Mouse (Mus musculus): Measurements from ENCODE around the gene Ralgapa1. TPM values are rescaled to one million over a fixed set of nuclear protein-coding genes. Genes with fewer than 3 reads are reported as not detected.
A peak's percentile ranks its signal among the peaks of the same experiment; 100 is the strongest.
"Not testable (repeated sequence)": the region's sequence is repeated elsewhere in the genome, so short reads cannot be mapped to it uniquely, and the experiment has no call there.

The Ralgapa1 gene
- polyA plus RNA-seq, 1 experiment from 2014 or later: 17.6 TPM

DNA sequence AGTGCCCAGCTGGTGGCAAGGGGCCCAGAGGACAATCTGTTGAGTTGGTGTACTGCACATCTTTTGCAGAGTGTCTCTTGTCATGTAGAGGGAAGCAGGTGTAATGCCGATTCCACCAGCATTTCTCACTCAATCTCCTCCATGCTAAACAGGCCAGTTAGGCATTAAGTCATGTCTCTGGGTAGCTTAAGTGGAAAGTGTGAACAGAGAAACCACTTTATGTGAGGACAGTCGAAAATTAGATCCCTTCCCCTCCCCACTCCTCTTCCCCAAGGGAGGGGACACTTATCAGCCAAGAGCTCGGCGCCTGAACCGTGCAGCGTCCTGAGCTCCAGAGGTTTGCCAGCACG lies 222.5 kb downstream of the Ralgapa1 start:
- peaks cover 54% of the 10 kb centered on the region for H3K27me3 ChIP-seq
- no peak overlapping the region for H3K27ac ChIP-seq
- H3K4me1 ChIP-seq (replicated peaks): peaks cover 25% of the 10 kb centered on the region
- peak overlapping the region; percentile 49 for H3K4me3 ChIP-seq
- no peak overlapping the region for H3K9ac ChIP-seq
- peaks cover 5% of the 10 kb centered on the region for H3K36me3 ChIP-seq
- WGBS: 8% methylated on average over 7 of the region's 7 CpGs
- no peaks in the 10 kb centered on the region for H3K9me3 ChIP-seq (replicated peaks)
- no peak for ATAC-seq (replicated peaks; ENCODE audit: insufficient number of reproducible peaks, insufficient read depth, low FRiP score, low read depth)
- peak overlapping the region; percentile 80 for H3K4me2 ChIP-seq

- H3K4me1 ChIP-seq (replicated peaks); H3K9ac ChIP-seq; ATAC-seq (replicated peaks; ENCODE audit: insufficient number of reproducible peaks, insufficient read depth, low FRiP score, low read depth); H3K4me2 ChIP-seq; H3K27ac ChIP-seq; H3K4me3 ChIP-seq; H3K9me3 ChIP-seq (replicated peaks); H3K27me3 ChIP-seq; H3K36me3 ChIP-seq: not testable (repeated sequence)
- 58% methylated on average over 9 of the region's 9 CpGs for WGBS
Measured at GRCm38 (mm10) chr12:55586936-55587335, 234.0 kb downstream of the Ralgapa1 start.

- no peaks in the 10 kb centered on the region for H3K36me3 ChIP-seq
- no peak overlapping the region for H3K4me2 ChIP-seq
- no peak overlapping the region for H3K9ac ChIP-seq
- H3K27ac ChIP-seq: no peak overlapping the region
- H3K4me1 ChIP-seq (replicated peaks): no peaks in the 10 kb centered on the region
- 6% methylated on average over 6 of the region's 6 CpGs for WGBS
- no peaks in the 10 kb centered on the region for H3K27me3 ChIP-seq
- H3K4me3 ChIP-seq: no peak overlapping the region
- H3K9me3 ChIP-seq (replicated peaks): no peaks in the 10 kb centered on the region
- no peak for ATAC-seq (replicated peaks; ENCODE audit: insufficient number of reproducible peaks, insufficient read depth, low FRiP score, low read depth)
Measured at GRCm38 (mm10) chr12:55573794-55574193, 247.2 kb downstream of the Ralgapa1 start.

- Histone ChIP-seq H3K9ac (no peak overlapping the region), H3K27ac (no peak overlapping the region)
- no peak for ATAC-seq (replicated peaks; ENCODE audit: insufficient number of reproducible peaks, insufficient read depth, low FRiP score, low read depth)
Measured at GRCm38 (mm10) chr12:55573089-55573488, 247.9 kb downstream of the Ralgapa1 start.

DNA sequence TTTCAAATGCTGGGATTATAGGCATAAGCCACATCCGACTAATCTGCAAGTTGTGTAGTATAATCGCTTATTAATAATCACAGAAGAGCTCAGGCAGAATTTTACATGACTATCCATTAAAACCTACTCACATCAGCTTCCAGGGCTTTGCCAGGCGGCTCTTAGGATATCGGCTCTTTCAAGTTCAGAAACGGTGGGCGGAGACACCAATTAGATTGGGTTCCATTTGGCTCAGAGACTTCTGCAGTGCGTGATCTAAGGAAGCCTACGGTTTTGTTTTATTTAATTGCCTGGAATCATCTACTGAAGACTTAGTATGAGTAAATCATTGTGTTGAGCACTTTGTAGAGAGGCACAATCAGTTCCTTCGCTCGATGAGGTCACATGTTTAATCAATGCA lies 249.3 kb downstream of the Ralgapa1 start:
- Histone ChIP-seq H3K9ac (no peak overlapping the region), H3K27ac (no peak overlapping the region), H3K36me3 (no peaks in the 10 kb centered on the region), H3K4me3 (no peak overlapping the region), H3K4me1 (replicated peaks) (no peaks in the 10 kb centered on the region), H3K27me3 (no peaks in the 10 kb centered on the region), H3K9me3 (replicated peaks) (no peaks in the 10 kb centered on the region), H3K4me2 (no peak overlapping the region)
- 79% methylated on average over 10 of the region's 10 CpGs for WGBS
- no peak for ATAC-seq (replicated peaks; ENCODE audit: insufficient number of reproducible peaks, insufficient read depth, low FRiP score, low read depth)

More at GRCm38 (mm10) chr12:55573089-55573488, 247.9 kb downstream of the Ralgapa1 start:
- no peaks in the 10 kb centered on the region for H3K9me3 ChIP-seq (replicated peaks)
- no peak overlapping the region for H3K4me2 ChIP-seq
- no peaks in the 10 kb centered on the region for H3K4me1 ChIP-seq (replicated peaks)
- no peak overlapping the region for H3K4me3 ChIP-seq
- H3K27me3 ChIP-seq: no peaks in the 10 kb centered on the region
- no peaks in the 10 kb centered on the region for H3K36me3 ChIP-seq

GRCm38 (mm10) chr12:55571181-55571580 lies 249.8 kb downstream of the Ralgapa1 start:
- Histone ChIP-seq H3K4me2 (no peak overlapping the region), H3K9me3 (replicated peaks) (no peaks in the 10 kb centered on the region)
- no peak for ATAC-seq (replicated peaks; ENCODE audit: insufficient number of reproducible peaks, insufficient read depth, low FRiP score, low read depth)

DNA sequence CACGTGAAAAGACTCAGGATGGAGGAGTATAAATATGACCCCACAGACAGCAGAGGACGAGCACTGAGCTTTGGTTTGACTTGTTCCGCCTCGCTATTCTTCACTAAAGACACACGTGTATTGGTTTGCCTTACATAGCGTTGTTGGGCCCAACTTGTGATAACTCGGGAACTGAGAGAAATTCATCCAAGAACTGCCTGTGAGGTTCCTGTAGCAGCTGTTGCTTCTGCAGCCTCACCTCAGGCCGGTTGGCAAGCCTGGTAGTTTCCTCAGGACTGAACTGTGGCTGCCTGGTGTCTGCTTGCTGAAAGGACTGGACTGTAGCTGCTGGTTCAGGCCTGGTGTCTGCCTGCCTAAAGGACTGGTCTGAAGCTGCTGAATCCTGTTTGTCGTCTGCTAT lies 250.3 kb downstream of the Ralgapa1 start:
- Histone ChIP-seq H3K27me3 (no peaks in the 10 kb centered on the region), H3K4me3 (no peak overlapping the region), H3K4me1 (replicated peaks) (no peaks in the 10 kb centered on the region), H3K9ac (no peak overlapping the region), H3K36me3 (no peaks in the 10 kb centered on the region), H3K4me2 (no peak overlapping the region), H3K9me3 (replicated peaks) (no peaks in the 10 kb centered on the region), H3K27ac (no peak overlapping the region)
- WGBS: 81% methylated on average over 9 of the region's 9 CpGs
- no peak for ATAC-seq (replicated peaks; ENCODE audit: insufficient number of reproducible peaks, insufficient read depth, low FRiP score, low read depth)

More at GRCm38 (mm10) chr12:55571181-55571580, 249.8 kb downstream of the Ralgapa1 start:
- no peak overlapping the region for H3K9ac ChIP-seq
- no peak overlapping the region for H3K4me3 ChIP-seq
- 76% methylated on average over 11 of the region's 11 CpGs for WGBS
- no peaks in the 10 kb centered on the region for H3K27me3 ChIP-seq
- no peaks in the 10 kb centered on the region for H3K4me1 ChIP-seq (replicated peaks)
- no peaks in the 10 kb centered on the region for H3K36me3 ChIP-seq
- H3K27ac ChIP-seq: no peak overlapping the region

DNA sequence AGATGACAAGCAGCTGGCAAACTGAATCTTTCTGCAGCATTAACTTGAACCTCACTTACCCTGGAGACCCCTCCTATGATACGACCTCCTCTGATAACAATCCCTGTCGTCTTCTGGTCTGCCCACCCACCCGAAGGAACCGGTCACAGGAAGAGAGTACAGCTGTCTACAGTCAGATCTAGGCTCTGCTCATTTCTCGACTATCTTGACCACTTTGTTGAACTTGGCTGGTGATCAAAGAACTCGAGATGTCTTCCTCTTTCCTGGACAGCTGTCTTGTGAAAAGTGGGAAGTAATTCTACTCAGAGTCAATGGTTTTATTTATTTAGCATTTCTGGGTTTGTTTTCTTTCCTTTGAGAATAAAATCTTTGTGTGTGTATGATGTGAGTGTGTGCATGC lies 251.3 kb downstream of the Ralgapa1 start:
- Histone ChIP-seq H3K9me3 (replicated peaks) (no peaks in the 10 kb centered on the region), H3K4me3 (no peak overlapping the region), H3K4me2 (no peak overlapping the region), H3K9ac (no peak overlapping the region), H3K27ac (no peak overlapping the region), H3K36me3 (no peaks in the 10 kb centered on the region), H3K27me3 (no peaks in the 10 kb centered on the region), H3K4me1 (replicated peaks) (no peaks in the 10 kb centered on the region)
- 36% methylated on average over 6 of the region's 6 CpGs for WGBS
- ATAC-seq (replicated peaks; ENCODE audit: insufficient number of reproducible peaks, insufficient read depth, low FRiP score, low read depth): no peak

DNA sequence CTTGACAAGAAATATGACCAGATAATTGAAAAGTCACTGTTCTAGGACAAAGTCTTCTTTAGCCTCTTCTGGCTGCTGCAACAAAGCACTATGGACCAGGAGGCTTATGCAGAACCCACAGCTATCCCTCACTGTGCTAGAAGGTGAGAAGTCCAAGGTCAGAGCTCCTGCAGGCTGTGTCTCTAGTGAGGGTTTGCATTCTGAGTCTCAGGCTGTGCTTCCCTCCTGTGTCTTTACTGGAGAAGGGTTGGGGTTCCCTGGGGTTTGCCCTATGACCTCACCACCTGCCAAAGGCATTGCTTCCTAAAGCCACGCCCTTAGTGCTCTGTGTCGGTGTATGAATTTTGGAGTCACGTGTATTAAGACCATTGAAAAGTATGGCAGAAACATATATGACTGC lies 252.5 kb downstream of the Ralgapa1 start:
- WGBS: 82% methylated on average over 3 of the region's 3 CpGs
- H3K4me3 ChIP-seq: no peak overlapping the region
- no peak overlapping the region for H3K9ac ChIP-seq
- no peak for ATAC-seq (replicated peaks; ENCODE audit: insufficient number of reproducible peaks, insufficient read depth, low FRiP score, low read depth)
- no peaks in the 10 kb centered on the region for H3K27me3 ChIP-seq
- H3K4me1 ChIP-seq (replicated peaks): no peaks in the 10 kb centered on the region
- H3K4me2 ChIP-seq: no peak overlapping the region
- no peak overlapping the region for H3K27ac ChIP-seq
- no peaks in the 10 kb centered on the region for H3K36me3 ChIP-seq
- H3K9me3 ChIP-seq (replicated peaks): no peaks in the 10 kb centered on the region

DNA sequence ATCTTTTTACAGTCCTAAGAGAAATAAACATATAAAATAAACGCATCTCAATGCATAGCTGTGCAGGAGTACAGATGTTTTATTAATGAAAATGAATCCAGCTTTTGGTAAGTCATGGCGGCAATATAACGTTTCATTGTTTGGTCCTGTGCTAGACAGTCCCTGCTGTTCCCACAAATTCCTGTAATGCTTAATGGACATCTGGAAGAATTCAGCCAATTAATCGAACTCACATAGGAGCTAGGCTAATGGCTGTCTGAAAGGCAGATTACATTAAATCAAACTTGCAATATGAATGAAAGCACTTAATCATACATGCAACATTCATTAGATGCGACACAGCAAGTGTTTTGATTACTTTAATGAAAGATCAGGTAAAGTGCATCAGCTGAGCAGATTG lies 254.1 kb downstream of the Ralgapa1 start:
- no peak for ATAC-seq (replicated peaks; ENCODE audit: insufficient number of reproducible peaks, insufficient read depth, low FRiP score, low read depth)
- 78% methylated on average over 5 of the region's 5 CpGs for WGBS
- Histone ChIP-seq H3K9ac (no peak overlapping the region), H3K4me1 (replicated peaks) (no peaks in the 10 kb centered on the region), H3K4me3 (no peak overlapping the region), H3K27ac (no peak overlapping the region), H3K36me3 (no peaks in the 10 kb centered on the region), H3K4me2 (no peak overlapping the region), H3K27me3 (no peaks in the 10 kb centered on the region), H3K9me3 (replicated peaks) (no peaks in the 10 kb centered on the region)

GRCm38 (mm10) chr12:55565867-55566266 lies 255.1 kb downstream of the Ralgapa1 start:
- Histone ChIP-seq H3K27ac (no peak overlapping the region), H3K9me3 (replicated peaks) (no peaks in the 10 kb centered on the region), H3K36me3 (no peaks in the 10 kb centered on the region), H3K4me3 (no peak overlapping the region), H3K9ac (no peak overlapping the region), H3K4me1 (replicated peaks) (no peaks in the 10 kb centered on the region), H3K4me2 (no peak overlapping the region), H3K27me3 (no peaks in the 10 kb centered on the region)
- 74% methylated on average over 9 of the region's 9 CpGs for WGBS
- no peak for ATAC-seq (replicated peaks; ENCODE audit: insufficient number of reproducible peaks, insufficient read depth, low FRiP score, low read depth)

GRCm38 (mm10) chr12:55565206-55565605 lies 255.8 kb downstream of the Ralgapa1 start, which contains the start of gene Aldoart2:
Gene Aldoart2, plus strand, starts transcription at chr12:55565239.
- no peak within 1 kb of the TSS for H3K9ac ChIP-seq
- H3K27me3 ChIP-seq: no peaks in the 10 kb centered on the region
- H3K27ac ChIP-seq: no peak within 1 kb of the TSS
- no peak within 1 kb of the TSS for H3K4me3 ChIP-seq
- ATAC-seq (replicated peaks; ENCODE audit: insufficient number of reproducible peaks, insufficient read depth, low FRiP score, low read depth): no peak
- 93% methylated on average over 19 of the region's 19 CpGs for WGBS
- no peak within 1 kb of the TSS for H3K4me2 ChIP-seq
- no peaks in the 10 kb centered on the region; the same call in 1 of the 2 replicates for H3K4me1 ChIP-seq (replicated peaks)
- H3K9me3 ChIP-seq (replicated peaks): no peaks in the 10 kb centered on the region
- no peaks in the 10 kb centered on the region for H3K36me3 ChIP-seq
